Mouse (Mus musculus) natural killer cell, adult 2 months (primary cell): ENCODE results near the gene Tbc1d23.

Experiments
- DNase-seq, 2 experiments: peaks; one replicate each; pipeline ENCODE4 v3.0.0; 2022; ENCODE audit warnings: low spot score in 2 of 2

Gene Tbc1d23

GRCm38 (mm10) chr16:57163694-57164093 is 67.6 kb downstream of the Tbc1d23 start:
- DNase-seq, result no peak

- DNase-seq, result no peak
These were observed 68.5 kb downstream of the Tbc1d23 start for GRCm38 (mm10) chr16:57162841-57163240.

GRCm38 (mm10) chr16:57159835-57160234 is 71.5 kb downstream of the Tbc1d23 start:
- DNase-seq, result no peak

GRCm38 (mm10) chr16:57157728-57158127 is 73.6 kb downstream of the Tbc1d23 start:
- no peak for DNase-seq

GRCm38 (mm10) chr16:57157076-57157475 is 74.2 kb downstream of the Tbc1d23 start:
- DNase-seq, result no peak

- no peak for DNase-seq
These were observed 75.4 kb downstream of the Tbc1d23 start for GRCm38 (mm10) chr16:57155899-57156298.

- DNase-seq, result no peak
These were observed 79.9 kb downstream of the Tbc1d23 start for GRCm38 (mm10) chr16:57151437-57151836.

GRCm38 (mm10) chr16:57144741-57145140 is 86.6 kb downstream of the Tbc1d23 start:
- DNase-seq, result no peak

GRCm38 (mm10) chr16:57133611-57134010 is 97.7 kb downstream of the Tbc1d23 start:
- DNase-seq, result no peak

- no peak for DNase-seq
These were observed 99.0 kb downstream of the Tbc1d23 start for GRCm38 (mm10) chr16:57132326-57132725.

GRCm38 (mm10) chr16:57131544-57131943 is 99.8 kb downstream of the Tbc1d23 start:
- DNase-seq, result no peak

GRCm38 (mm10) chr16:57130752-57131400 is 100.4 kb downstream of the Tbc1d23 start:
- DNase-seq, result no peak

GRCm38 (mm10) chr16:57127825-57128224 is 103.5 kb downstream of the Tbc1d23 start:
- no peak for DNase-seq

GRCm38 (mm10) chr16:57126268-57126667 is 105.0 kb downstream of the Tbc1d23 start:
- no peak for DNase-seq

GRCm38 (mm10) chr16:57122682-57123445 is 108.4 kb downstream of the Tbc1d23 start:
- DNase-seq, result no peak

GRCm38 (mm10) chr16:57121816-57122415 is 109.4 kb downstream of the Tbc1d23 start:
- DNase-seq, result peak in 1 of 2 experiments; percentile 6

GRCm38 (mm10) chr16:57120913-57121815 is 110.1 kb downstream of the Tbc1d23 start, which contains the start of gene Tomm70a:
Tomm70a (plus strand) TSS chr16:57121703.
- DNase-seq, result peak; percentile 85 to 89
